Mouse (Mus musculus): ENCODE results near the gene Dnajc5.
A peak's percentile ranks its signal among the peaks of the same experiment; 100 is the strongest.

- TF ChIP-seq CTCF (conservative IDR thresholded peaks at IDR 0.05; ENCODE audit: low read length) (peak; percentile 78), POU5F1 (IDR thresholded peaks at IDR 0.05; ENCODE audit: borderline replicate concordance, low read length) (no peak)
These were observed 60.7 kb downstream of the Dnajc5 start for GRCm38 (mm10) chr2:181581016-181581401.
